Mouse (Mus musculus): ENCODE measurements around the gene Myadml2.

Gene Myadml2

GRCm38 (mm10) chr11:120629911-120630310 lies 18.0 kb downstream of the Myadml2 start:
- in situ Hi-C loops (cut with MboI, MseI) = no loop called here

GRCm38 (mm10) chr11:120629341-120629730 lies 18.6 kb downstream of the Myadml2 start:
- in situ Hi-C loops (cut with MboI, MseI) = no loop called here

- in situ Hi-C loops (cut with MboI, MseI) = no loop called here
These were observed 19.2 kb downstream of the Myadml2 start for GRCm38 (mm10) chr11:120628601-120629340.

- in situ Hi-C loops (cut with MboI, MseI) = no loop called here
These were observed 20.3 kb downstream of the Myadml2 start for GRCm38 (mm10) chr11:120627468-120628300.

DNA sequence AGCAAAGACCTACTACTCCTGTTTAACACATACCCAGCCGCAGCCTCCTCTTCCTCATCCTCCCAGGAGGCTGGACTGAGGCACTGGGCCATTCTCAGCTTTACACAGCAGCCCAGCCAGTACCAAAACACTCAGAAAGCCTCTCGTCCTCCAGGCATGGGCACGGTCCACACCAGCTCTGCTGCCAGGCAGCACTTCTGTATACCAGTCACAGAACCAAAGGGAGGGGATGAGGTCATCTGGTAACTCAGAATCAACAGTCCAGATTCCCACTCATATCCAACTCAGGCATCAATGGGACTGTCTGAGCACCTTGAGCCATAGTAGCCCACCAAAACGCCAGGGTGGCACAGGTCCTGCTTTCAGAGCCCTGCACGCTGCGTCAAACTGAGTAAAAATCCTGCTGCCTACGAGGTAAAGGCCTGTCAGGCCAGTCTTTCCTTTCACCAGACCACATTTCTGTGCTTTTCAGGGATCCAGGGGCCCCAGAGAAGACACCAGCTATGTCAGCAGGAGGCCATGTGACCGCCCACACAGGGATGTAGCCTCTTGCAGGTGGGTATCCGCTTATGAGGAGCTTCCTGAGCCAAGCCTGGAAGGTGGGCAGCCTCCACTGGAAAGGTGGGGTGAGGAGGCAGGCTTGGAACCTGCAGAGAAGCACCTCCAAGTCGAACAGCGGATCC lies 21.0 kb downstream of the Myadml2 start:
- in situ Hi-C loops (cut with MboI, MseI) = no loop called here

DNA sequence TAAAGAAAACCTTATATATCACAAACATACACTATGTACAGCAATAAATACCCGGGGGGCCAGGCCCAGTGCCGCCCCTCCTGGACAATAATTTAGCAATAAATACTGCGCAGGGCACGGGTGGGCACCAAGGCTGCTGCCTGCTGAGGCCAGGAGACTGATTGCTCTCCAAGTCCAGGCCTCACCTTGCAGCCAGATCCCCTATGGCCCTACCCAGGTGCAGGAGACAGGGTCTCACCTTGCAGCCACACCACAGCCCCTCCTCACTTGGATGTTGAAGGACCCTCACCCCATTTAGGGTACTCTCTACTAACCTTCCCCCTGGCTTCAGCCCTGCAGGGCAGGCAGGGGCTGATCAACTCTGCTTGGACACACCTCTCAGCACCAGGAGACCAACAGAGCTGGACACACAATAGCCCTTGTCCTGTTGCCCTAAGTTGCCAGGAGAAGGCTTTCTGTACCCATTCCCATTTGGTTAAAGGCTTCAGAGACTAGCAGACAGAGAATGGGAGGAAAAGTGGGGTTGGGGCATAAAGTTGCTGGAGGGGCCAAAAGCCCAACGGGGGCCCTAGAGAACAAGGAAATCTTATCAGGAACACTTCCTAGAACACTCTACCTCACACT lies 22.7 kb downstream of the Myadml2 start, which contains the start of gene Sirt7:
Gene Sirt7, minus strand, starts transcription at position 89 of the 624 bp plus-strand sequence.
- in situ Hi-C loops (cut with MboI, MseI) = no loop called here

- in situ Hi-C loops (cut with MboI, MseI) = no loop called here
These were observed 23.3 kb downstream of the Myadml2 start for GRCm38 (mm10) chr11:120624680-120625111.

GRCm38 (mm10) chr11:120623961-120624679 lies 23.8 kb downstream of the Myadml2 start:
- in situ Hi-C loops (cut with MboI, MseI) = no loop called here

DNA sequence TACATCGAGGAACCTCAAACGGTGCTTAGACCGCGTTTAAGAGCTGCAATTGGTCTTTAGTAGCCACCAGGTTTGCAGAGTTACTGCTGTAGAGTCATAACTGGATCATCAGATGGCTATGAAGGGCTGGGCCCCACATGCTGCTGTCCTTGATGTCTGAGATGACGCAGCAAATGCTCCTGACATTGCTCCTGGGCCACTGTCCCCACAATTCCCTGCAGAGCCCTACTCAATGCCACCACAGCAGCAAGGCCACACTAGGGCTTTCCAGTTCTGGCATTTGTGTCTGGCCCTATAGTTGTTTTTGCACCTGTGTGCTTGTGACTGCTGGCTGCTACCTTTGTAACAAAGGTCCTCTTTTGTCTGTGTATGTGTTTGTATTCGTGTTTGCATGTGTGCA lies 25.2 kb downstream of the Myadml2 start:
- in situ Hi-C loops (cut with MboI, MseI) = no loop called here

- in situ Hi-C loops (cut with MboI, MseI) = no loop called here
These were observed 27.8 kb downstream of the Myadml2 start for GRCm38 (mm10) chr11:120620195-120620594.

- in situ Hi-C loops (cut with MboI, MseI) = no loop called here
These were observed 29.1 kb downstream of the Myadml2 start for GRCm38 (mm10) chr11:120618619-120619535.

- in situ Hi-C loops (cut with MboI, MseI) = no loop called here
These were observed 30.3 kb downstream of the Myadml2 start, which contains the start of gene Pcyt2 for GRCm38 (mm10) chr11:120617519-120618112. Gene Pcyt2 (minus strand): TSS chr11:120617936.

DNA sequence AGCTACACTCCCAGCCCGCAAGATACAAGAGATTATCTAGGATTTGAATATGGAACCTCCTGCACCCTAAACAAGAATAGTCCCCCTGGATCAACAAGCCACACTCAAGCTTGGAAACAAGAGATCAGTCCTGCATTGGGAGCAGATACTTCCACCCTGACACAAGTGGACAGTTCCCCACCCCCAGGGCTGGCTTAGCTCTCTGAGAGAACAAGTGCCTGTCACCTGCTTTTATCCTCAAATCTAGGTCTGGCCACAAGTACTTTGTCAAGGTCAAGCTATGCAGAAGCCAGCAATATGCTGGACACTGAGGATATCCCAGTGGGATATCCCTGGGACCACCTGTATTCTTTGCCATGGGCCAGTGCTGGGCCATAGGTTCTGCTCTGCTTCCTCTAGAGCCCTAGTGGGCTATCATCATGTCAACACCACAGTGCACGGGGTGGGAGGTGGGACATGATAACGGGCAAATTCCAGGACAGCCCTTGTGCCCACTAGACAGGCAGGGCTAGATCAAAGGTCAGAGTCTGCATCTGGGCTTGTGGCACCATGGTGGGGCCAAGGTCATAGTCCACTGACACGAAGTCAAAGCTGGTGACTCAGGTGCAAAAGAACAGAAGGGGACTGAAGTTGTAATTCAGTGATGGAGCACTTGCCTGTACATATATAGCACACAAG lies 31.2 kb downstream of the Myadml2 start:
- in situ Hi-C loops (cut with MboI, MseI) = no loop called here

- in situ Hi-C loops (cut with MboI, MseI) = no loop called here
These were observed 32.3 kb downstream of the Myadml2 start for GRCm38 (mm10) chr11:120615606-120616203.

DNA sequence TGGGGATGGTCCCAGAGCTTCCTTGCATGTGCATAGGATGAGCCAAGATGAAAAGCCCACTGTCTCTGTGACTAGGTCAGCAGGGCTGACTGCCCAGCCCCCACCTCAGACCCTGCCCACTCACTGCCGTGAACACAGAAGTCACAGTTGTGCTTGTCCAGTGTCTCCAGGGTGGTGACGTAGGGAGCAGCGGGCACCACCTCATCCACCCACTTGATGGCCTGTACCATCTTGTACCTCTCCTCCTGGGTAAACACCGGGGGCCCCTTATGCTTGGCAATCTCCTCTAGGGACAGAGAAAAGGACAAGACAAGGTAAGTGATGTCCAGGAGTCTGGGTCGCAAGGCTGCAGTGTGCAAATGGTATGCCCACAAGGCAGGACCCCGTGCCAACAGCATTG lies 32.8 kb downstream of the Myadml2 start:
- in situ Hi-C loops (cut with MboI, MseI) = no loop called here

- in situ Hi-C loops (cut with MboI, MseI) = no loop called here
These were observed 34.0 kb downstream of the Myadml2 start for GRCm38 (mm10) chr11:120613976-120614375.

DNA sequence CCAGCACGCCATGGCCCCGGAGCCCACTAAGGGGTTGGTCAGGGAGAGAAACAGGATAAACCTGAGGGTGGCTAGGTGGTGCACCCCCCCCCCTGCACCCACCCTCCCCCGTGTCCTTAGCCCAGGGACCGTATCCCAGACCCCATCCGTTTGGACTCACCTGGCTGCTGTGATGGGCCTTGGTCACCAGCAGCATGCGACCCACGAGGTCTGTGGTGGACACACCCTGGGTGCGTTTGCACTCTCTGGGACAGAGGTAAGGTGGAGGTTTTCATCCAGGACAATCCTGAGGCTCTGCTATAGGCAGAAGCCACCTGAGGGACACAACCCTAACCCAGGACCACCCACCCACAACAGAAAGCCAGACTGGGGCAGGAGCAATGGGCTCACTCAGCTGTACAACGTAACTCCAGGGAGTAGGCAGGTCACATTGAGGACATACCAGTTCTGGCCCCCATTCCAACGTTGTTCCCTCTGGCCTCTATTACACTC lies 34.4 kb downstream of the Myadml2 start:
- in situ Hi-C loops (cut with MboI, MseI) = no loop called here

GRCm38 (mm10) chr11:120612763-120613162 lies 35.2 kb downstream of the Myadml2 start:
- in situ Hi-C loops (cut with MboI, MseI) = no loop called here
